Mouse (Mus musculus): ENCODE data around the gene Ripor2.
A peak's percentile ranks its signal among the peaks of the same experiment; 100 is the strongest.

Ripor2 gene

GRCm38 (mm10) chr13:24651018-24651417 is 69.0 kb downstream of the Ripor2 start:
- DNase-seq, result no peak

DNA sequence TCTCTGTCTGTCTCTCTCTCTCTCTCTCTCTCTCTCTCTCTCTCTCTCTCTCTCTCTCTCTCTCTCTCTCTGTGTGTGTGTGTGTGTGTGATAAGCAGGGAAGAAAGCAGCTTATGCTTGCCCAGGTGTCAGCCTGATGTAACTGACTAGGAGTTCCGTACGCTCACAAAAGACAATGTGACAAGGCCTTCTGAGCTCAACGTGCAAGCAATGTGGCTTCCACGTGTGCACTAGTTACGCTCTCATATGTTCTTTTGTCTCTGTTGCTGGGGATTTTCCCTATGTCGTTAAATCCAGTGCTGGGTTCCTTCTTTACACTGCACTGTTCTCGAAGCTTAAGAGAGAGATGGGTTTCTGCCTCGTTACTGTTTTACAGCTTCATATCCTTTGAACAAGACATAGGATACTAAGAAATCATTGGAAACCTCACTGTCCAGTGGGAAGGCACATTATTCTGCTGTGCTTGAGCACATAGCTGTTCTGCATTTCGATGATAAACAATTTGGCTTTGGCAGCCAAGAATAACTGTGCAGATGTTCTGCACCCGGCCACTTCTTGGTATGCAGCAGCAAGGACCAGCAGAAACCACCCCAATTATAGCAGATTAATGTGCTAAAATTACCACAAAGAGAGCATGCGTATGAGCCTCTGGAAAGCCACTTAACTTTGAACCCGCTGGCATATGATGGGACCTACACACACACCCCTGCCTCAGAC is 73.1 kb downstream of the Ripor2 start:
- DNase-seq, result no peak

GRCm38 (mm10) chr13:24656719-24657497 is 74.9 kb downstream of the Ripor2 start:
- DNase-seq, result no peak

DNA sequence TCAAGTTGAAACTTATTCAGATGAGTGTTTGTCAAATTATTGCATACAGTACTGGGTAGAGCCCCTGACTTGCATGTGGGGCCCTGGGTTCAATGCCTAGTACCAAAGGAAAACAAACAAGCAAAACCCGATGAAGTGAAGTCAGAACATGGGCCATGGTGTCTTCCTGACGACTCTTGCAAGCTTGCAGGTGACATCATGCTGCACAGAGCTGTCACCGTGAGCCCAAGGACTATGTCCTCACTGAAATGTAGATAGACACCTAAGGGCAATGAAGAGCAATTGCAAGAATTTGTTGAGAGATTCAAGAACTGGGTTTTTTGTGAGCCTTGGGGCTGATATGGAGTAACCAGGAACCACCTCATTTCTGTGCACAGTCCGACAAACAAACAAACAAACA is 84.8 kb downstream of the Ripor2 start:
- no peak for DNase-seq

DNA sequence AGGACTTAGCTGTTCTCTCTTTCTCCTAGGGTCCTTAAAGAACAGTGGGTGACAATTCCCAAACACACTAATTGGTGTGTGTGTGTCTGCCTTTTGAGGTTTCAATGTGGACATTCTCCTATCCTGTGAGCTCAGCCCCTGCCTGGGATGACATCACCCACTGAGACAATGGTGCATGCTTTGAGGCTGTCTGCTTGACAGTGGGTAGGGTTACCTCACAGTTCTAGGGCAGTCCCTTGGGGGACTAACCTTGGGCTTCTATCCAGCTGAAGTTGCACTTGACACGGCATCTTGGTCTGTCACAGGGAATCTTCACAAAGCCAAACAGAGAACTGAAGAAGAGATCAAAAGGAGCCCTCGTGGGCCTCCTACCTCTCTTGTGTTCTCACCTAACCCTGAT is 86.6 kb downstream of the Ripor2 start:
- no peak for DNase-seq

DNA sequence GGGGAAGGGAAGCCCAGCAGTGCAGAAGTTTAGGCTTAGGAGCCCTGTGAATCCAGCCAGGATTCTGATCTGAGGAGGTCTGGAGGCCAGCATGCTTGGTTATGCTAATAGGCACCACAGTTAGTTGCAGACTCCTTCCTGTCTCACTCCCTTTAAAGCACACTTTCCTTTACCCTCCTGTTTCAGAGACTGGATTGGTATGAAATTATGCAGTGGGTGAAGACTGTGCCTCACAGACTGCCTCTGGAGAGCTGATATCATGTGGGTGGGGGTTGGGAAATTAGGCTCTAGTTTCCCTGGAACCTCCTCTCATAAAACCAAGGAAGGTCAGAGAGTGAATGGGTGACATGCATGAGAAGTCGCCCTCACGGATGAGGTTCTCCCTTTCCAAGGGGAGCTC is 88.7 kb downstream of the Ripor2 start:
- no peak for DNase-seq

DNA sequence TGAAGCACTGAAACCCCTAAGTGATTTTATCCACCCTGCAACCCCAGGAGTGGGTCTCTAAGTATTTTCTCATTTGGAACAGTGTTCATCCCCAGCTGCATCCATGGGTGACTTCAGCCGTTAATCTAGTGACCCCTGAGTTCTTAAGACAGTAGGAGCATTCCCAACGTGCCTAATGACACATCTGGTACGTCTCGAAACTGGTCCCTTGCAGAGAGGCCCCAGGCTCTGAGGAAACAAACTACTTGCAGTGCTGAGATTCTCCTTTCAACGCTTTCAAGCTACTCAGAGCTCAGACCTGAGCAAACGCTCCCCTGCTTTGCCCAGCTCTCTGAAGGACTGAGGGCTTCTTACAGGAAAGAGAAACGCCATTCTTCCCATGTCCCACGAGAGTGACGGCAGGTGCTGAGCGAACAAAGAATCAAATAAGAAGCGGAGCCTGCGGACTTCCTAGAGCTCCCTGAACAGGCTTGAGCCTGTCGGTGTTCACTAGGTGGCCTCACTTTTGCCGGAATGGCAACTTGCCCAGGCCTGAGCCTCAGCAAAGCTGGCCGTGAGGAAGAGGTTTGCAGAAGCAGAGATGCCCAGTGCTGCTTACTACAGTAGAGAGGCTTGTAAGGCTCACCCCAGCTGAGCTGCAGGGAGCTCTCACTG is 97.2 kb downstream of the Ripor2 start:
- no peak for DNase-seq

DNA sequence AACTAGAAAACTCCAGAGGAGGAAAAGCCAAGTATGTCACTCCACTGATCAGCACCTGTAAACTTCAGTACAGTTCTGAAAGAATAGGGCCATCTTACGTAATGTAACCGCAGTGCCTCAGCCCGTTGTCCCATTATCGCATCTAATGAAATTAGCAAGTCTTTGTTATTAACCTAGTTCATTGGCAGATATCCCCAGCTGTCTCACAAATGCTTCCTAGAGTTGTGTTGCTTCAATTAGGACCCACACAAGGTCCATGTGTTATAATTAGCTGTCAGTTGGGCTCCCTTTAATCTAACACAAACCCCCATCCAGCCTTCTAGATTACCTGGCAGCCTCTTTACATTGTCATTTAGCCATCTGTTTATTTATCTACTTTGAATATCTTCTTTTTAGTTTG is 99.0 kb downstream of the Ripor2 start:
- no peak for DNase-seq

- DNase-seq, result no peak
Measured at GRCm38 (mm10) chr13:24682346-24682745, 100.4 kb downstream of the Ripor2 start.

DNA sequence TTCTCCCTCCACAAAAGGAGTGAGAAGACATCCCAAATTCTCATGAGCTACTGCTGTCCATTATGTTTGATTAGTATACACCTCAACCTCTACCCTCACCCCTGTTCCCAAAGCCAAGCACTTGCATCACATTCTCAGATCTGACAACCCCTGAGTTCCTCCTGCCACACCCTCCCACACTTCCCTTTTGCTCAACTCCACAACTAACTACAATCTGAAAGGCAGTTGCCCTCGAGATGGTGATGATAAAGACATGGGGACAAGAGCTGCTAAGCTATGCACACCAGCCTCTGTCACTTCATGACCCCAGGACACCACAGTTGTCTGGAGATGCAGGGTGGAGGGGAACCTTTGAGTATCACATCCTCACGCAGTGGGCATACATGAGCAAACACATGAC is 102.5 kb downstream of the Ripor2 start:
- DNase-seq, result peak in 1 of 2 experiments; percentile 27

GRCm38 (mm10) chr13:24685846-24686245 is 103.9 kb downstream of the Ripor2 start:
- DNase-seq, result no peak

DNA sequence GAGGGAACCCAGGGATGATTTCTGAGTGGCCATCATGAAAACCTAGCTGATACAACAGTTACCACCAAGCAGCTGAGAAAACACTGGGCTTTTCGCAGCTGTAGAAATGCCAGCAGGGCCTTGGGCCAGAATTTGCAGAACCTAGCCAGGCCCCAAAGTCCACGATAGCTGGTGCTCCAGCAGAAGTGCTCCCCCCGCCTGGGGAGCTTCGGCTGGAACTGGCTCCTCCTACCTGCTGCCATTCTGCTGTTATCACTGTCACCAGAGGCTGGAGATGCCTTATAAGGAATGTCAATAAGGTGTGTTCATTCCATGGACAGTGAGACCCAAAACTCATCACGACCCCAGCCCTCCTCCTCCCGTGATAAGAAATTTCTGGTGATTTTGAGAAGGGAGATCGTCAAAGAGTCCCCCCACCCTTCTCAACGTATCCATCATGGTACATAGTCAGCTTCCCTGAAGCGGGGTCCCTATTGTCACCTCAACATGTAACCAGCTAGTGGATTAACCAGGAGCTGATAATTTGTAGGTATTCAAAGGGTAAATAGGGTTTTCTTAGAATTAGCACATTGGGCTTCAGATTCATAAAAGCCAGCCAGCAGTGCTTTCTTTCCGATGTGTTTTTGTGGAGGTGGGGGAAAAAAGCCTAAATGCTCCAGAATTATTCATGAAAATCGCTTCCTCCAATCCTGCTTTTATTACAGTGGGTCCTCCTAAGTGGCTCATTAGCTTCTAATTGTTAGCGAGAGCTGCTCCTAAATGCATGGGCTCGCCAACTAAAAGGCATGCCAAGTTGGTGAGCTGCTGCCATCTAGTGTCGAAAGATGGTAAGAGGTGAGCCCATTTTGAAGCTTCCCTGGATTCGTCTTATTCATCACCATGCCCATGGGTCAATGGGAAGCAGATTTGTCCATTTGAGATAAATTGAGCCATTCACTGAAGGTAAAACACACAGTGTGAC is 105.0 kb downstream of the Ripor2 start:
- DNase-seq, result peak; percentile 49 to 81

- no peak for DNase-seq
Measured at GRCm38 (mm10) chr13:24693312-24693711, 111.3 kb downstream of the Ripor2 start.

- DNase-seq, result no peak
Measured at GRCm38 (mm10) chr13:24698746-24699145, 116.8 kb downstream of the Ripor2 start.

DNA sequence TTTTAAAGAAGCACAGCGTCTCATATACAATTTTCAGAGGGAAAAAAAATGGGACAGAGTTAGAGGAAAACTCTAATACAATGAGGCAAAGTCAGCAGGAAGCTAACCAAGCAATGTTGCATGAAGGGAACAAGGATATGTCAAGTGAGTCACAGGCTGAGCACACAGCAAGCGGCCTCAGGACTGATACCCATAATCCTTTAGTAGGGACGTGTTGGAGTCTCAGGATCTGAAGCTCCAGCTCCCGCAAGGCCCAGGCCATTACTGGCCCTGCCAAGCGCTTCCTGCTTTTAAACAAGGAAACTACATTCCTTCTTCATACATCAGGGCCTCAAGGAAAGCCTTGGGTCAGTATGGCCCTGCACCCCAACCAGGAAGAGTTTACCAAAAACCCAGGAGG is 120.1 kb downstream of the Ripor2 start:
- no peak for DNase-seq

DNA sequence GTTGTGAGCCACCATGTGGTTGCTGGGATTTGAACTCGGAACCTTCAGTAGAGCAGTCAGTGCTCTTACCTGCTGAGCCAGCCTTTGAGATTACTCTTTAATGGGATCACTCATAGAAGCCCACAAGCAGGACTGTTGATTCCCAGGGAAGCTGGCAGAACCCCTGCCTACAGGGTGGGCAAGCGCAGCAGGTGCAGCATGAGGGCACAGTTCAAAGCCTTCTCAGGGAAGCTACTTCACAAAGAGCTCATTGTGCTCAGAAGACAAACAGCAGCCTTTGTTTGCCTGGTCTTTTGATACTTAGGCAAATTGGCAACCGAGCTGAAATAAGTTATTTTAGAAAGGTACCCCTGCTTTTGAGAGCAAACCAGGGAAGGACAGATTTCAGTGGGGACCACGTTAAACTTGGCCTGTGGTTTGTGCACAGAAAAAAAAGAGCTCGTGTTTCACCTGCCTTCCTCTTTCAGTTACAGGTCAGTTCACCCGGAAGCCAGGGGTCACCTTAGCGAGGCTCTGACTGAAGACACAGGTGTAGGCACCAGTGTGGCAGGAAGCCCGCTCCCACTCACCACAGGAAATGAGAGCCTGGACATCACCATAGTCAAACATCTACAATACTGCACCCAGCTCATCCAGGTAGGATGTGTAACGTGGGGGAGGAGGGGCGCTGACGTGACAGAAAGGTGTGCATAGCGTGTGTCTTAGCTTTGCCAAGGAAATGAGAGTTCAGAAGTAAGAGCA is 127.8 kb downstream of the Ripor2 start:
- no peak for DNase-seq

GRCm38 (mm10) chr13:24710968-24711367 is 129.0 kb downstream of the Ripor2 start:
- no peak for DNase-seq

DNA sequence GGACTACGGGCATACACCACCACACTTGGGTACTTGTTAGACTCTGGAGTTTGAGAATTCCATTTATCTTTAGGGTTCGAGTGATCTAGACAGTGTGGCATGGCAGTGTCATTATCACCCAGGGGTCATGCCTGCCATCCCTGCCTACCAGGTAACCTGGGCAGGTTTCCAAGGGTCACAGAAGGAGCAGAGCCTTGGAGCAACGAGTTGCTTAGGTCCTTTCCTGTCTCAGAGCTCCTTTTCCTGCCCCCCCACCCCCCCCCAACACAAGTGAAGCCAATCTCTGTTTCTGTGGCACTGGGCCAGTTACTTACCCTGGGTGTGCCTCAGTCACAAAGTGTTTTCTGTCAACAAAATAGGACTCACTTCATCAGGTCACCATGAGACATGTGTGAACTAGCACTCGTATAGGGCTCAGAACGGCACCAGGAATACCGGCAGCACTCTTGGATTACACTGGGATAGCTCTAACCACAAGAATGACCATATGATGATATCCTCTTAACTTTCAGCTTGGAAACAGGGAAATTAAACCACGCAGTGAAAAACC is 130.7 kb downstream of the Ripor2 start:
- no peak for DNase-seq

- DNase-seq, result peak; percentile 86 to 91
Measured at GRCm38 (mm10) chr13:24713434-24714000, 131.5 kb downstream of the Ripor2 start.

DNA sequence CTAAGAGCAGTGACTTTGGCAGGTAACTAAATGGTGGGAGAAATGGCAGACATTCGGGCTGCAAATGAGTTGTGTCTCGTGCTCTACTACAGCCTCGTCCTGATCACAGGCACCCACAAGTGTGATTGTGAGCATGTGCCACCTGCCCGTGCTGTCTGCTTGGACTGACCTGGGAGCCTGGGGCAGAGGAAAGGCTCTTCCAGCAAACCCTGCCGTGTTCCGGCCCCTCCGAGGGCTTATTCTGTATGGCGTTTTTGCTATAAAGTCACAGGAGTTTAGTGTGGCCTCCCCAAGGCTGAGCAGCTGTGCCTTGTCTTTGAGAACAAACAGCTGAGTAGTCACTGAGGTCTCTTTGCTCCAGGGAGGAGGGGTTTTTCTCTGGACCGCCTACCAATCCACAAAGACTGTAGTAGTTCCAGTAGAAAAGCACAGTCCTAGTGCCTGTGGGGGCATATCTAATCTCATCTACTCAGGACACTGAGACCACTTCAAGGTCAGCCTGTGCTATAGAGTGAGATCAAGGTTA is 132.4 kb downstream of the Ripor2 start:
- no peak for DNase-seq

GRCm38 (mm10) chr13:24715601-24716000 is 133.6 kb downstream of the Ripor2 start:
- no peak for DNase-seq
